Mouse (Mus musculus) liver (tissue): ENCODE data around the gene Vps37c.
A peak's percentile ranks its signal among the peaks of the same experiment; 100 is the strongest.

Experiments used
- DNase-seq: peaks from one replicate; pipeline ENCODE4 v3.0.0-alpha.2; 2020; ENCODE audit warnings: mixed read lengths

Gene Vps37c

DNA sequence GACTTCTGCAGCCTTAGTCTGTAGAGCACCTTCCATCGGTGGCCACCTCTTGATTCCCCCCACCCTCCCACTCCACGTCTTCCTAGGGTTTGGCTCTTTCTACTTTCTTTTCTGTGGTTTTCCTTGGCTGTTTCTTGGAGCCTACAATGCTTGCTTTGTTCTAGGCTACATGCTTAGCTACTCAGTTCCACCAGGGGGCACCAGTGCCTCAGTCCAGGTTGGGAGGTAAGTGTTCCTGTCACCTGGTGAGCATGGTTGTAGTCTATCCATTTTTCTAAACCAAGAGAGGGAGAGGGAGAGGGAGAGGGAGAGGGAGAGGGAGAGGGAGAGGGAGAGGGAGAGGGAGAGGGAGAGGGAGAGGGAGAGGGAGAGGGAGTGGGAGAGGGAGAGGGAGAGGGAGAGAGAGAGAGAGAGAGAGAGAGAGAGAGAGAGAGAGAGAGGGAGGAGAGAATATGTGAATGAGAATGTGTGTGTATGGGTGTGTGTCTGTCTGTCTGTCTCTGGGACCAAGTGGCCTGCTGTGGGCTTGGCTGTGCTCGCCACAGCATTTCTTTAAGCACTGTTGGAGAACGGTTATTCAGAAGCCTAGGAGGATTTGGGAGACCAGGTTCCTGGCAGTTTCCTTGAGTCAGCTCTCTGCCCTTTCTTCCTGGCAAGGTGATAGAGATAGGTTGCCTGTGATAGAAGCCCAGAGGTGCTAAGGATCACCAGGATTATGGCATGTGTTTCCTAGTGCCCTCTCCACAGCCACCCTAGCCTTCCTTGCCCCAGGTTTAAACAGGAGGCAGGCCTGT, 26.3 kb downstream of the Vps37c start:
- DNase-seq, result peak; percentile 72

DNA sequence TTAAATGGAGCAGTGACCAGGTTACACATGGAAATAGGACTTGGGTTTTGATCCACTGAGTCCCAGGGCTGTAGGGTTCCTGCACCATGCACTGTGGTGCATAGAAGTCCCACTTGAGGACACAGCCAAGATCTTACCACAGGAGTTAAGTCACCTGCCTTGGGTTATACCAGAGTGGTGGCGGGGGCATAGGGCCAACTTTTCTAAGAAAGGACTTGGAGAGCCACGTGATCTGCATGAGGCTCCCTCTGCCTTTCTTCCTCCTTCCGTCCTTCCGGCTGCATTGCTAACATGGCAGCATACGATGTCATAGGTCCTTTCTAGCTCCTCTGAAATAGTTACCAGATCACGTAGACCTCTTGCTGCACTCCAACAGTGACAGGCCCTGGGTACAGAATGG, 26.9 kb downstream of the Vps37c start:
- DNase-seq, result no peak

DNA sequence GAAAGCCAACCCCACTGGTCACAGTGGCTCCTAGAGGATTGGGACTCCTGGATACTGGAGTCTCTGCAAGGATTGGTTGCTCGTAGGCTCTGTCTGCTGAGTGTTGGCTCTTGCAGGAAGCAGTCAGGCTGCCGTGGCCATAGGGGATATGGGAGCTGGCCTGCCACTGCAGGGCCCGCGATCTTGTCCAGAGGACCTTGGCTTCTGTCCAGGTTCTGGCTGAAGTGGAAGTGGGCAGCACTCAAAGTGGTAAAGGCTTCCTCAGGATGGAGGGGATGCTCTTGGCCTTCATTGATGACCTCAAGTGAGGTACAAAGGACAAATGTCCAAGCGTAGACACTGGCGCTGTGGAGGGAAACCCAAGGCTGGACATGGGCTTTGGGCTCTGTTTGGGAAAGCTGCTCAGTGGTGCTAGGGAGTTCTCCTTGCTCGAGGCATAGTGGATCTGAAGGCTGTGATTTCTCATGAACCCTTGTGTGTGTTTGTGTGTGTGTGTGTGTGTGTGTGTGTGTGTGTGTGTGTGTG, 29.8 kb downstream of the Vps37c start:
- DNase-seq, result no peak

DNA sequence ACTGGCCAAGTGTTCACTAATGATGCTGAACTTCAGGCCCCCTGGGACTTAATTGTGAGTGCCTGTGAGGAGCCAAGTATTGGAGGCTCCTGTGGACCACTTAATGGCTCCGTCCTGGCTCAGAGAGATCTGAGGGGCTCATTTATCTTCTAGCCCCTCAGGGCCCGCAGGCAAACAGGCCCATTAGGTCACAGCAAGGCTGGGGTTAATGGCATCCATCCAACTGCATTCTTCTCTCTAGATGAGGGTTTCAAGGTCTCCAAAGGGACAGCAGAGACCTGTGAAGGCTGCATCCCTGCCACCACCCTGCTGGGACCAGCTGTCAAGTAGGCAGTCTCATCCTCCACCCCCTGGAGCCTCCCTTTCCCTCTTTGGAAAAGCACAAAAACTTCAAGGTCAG, 31.2 kb downstream of the Vps37c start:
- DNase-seq, result no peak

DNA sequence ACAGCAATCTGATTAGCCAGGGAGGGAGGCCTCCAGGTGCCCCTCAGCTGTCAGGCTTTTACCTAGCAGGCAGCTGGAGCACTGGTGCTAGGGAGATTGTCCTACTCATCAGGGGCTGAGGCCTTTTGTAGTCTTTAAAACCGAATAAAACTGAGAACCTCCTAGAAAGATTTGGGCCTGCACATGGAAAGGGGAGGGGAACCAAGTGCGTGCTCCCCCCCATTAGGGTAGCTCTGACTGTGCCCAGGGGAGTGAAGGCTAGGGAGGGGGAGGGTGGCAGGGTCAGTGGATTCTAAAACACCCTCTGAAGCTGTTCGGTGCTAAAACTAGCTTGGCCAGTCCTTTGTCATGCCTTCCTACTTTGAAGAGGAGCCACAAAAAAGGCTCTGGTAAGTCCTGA, 32.0 kb downstream of the Vps37c start:
- no peak for DNase-seq

DNA sequence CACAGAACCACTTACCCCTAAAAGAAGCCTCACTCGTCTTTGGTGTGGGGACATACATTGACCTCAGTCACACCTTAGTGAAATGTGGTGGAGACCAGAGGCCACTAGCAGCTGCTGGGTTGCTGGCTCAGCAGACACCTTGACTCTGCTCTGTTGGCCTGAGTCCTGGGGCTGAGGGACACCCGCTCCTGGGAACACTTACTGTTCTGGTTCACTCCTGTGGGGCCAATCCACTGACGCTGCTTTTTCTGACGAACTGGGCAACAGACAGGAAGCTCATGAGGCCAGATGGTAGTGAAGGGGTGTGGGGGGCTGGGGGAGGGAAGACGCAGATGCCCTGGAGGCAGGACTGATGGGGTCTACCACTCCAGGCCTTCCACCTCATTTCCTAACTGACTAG, 32.5 kb downstream of the Vps37c start:
- no peak for DNase-seq

DNA sequence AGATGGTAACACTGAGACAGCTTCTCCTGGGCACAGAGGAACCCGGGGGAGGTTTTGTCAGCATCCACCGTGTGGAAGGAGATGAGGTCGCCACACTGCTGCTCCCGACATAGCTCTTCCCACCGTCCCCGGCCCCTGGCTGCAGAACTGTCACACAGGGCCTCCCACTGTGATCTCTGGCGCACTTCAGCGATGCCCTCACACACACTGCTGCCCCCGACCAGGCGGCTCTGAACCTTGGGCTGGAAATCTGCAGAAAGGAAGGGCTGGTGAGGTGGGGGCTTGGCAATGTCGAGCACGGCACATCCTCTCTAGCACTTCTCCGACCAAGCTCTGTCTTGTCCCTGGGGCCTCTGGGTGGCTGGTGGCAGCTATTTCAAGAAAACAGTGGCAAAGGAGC, 34.5 kb downstream of the Vps37c start:
- DNase-seq, result no peak

DNA sequence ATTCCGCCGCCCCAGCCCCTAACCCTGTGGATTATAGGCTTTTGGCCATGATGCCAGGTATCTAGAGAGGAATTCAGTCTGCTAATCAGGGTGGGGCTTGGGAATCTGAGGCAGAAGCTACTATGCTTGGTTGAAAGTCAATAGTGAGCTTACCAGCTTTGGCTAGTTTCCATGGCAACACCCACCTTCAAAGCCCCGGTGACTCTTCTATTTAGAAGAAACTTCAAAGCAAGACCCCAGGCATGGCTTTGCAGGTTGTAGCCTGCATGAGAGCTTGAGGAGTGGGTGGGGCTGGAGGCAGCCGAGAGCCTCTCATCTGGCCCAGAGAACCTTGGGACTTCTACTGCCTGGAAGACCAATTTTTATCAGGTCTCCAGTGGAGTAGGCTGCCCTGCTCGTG, 35.1 kb downstream of the Vps37c start:
- DNase-seq, result no peak

DNA sequence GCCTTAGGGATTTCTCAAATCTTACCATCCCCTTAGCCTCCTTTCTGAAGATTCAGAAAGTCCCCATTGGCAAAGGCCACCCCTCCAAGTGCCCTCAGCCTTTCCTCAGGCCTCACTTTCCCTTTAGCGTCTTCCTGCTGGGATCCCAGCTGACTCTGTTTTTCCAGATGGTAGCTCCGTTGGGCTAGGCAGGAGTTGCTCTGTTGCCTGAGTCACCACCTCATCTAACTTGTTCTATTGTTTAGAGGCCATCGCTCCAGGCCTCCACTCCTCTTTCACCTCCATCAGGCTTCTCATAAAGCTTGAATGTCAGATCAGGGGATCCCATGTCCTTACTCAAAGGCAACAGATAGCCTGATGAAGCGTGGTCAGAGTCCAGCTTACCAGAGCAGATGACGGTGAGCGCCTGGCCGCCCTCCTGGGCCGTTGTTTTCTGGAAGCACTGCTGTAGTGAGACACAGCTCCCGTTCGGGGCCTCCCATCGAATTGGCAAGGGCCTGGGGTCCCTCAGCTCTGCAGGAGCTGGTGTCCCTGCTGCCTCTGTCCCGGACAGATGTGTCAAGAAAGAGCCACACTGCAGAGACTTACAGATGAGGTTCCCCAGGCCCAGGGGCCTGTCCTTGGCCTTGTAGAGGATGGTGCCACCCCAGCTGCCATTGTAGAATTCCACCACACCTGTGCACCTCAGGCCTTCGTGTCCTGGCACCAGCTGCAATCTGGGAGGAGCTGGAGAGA, 36.3 kb downstream of the Vps37c start:
- DNase-seq, result no peak

DNA sequence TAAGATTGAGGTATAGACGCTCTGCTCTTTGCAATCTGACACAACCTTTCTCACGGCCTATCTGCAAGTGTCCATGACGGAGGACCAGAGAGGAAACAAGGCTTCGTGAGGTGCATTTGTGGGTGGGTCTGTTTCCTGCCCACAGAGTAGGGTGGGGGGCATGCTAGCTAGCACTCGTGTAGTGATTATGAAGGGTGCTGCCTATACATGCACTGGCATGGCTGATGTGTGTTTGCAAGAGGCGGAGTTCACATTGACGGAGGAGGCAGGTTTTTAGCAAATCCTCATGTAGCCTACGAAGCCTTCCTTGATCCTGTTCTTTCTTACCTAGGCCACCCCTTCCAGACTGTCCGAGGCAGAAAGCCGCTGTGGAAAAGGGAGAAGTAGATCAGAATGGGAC, 41.4 kb downstream of the Vps37c start:
- no peak for DNase-seq

DNA sequence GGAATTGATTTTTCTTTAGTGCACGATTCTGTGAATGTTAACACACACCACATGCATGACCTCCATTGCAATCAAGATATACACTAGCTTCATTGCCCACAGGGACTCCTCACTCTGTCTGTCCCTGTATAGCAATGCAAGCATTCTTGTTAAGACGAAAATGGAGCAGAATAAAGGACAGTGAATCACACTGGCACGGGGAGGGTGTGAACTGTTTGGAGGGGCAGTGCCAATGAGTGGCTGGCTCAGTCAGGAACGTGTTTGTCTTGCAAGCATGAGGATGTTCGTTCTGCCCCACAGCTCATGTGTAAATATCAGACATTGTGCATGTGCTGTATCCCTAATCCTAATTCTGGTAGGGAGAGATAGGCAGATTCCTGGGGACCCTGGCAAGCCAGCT, 41.9 kb downstream of the Vps37c start:
- DNase-seq, result no peak

DNA sequence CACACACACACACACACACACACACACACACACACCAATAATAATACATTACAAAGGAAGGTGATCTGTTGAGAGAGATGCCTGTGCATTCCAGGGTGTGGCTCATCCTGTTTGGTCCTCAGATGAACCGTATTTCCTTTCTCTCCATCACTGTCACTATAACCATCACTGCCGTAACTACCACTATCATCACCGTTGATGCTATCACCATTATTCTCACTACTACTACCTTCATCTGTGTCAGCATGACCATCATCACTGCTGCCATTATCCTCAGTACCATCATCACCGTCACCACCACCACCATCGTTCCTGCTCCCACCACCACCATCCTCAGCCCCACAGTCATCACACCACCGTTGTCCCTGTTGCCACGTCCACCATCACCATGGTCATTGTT, 43.4 kb downstream of the Vps37c start:
- no peak for DNase-seq

DNA sequence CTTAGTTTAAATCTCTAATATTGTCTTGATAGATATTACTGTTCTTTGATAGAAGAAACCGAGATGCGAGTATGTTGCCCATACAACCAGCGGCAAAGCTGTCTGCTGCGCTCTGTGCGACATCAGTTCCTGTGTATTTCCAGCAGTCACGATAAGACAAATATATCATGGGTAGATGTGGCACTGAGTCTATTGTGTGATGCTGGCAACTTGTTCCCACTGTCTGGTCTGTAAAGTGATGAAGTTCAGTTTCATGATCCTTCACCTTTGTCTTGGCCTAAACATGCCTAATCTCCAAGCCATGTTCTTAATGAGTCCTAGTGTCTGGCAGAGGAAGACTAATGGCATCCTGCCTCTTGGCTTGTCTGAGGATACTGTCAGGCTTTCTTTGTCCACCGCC, 44.2 kb downstream of the Vps37c start:
- no peak for DNase-seq

DNA sequence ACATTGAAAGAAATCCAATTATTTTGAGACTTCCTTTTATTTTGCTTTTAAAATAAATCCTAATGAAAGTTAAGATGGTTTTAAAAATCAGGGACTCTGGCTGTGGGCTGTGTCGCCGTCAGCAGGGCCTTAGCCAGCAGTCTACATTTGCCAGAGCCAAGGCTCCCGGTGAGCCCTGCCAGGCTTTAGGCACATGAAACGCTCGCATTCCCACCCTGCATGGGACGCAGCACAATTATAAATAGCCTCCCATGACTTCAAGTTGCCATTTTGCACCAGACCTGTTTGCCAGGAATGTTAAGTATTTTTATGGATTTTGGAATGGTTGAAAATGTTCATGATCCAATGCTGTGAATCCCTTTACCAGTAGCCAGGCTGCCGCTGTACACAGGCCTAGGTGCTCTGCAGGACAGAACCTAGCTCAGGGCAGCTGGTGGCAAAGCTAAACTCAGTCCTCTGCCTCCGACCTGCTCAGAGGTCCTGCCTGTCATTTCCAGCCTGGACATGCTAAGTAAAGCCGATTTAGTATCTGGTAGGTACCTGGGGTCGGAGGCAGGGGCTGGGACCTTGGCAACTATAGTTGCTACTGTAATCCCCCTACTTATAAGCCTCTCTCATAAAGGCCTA, 45.1 kb downstream of the Vps37c start:
- no peak for DNase-seq

DNA sequence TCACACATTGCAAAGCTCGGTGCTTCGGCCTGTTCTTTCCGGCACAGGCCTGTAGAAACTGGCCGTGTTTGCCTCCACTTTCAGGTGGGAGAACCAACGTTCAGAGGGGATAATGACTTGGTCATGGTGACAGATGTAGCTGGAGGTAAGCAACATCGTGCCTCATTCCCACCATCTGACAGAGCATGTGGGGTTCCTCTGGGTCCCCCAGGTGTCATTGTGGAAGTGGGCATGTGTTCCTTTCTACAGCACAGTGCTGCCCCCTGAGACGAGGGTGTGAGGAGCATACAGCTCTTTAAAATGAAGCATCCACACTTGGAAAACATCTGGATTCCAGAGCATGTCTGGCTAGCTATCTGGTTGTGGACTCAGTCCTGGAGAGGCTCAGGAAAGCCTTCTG, 46.0 kb downstream of the Vps37c start:
- no peak for DNase-seq

DNA sequence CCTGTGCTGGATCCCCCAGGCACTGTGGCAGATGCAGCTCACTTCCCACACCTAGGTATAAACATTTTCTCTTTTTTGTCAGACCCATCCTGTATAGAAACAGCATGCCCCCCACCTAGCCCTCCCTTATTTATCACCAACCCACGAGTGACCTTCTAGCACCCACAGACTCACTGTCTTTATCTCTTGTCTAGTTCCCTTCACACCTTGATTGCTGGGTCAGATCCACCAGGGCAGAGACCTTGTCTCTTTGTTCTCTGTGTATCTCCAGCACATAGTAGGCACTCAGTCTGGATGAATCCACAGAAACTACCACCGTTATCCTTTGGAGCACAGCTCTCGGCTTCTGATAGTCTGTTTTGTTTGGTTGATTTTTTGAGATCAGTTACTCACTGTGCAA, 46.5 kb downstream of the Vps37c start:
- DNase-seq, result no peak

DNA sequence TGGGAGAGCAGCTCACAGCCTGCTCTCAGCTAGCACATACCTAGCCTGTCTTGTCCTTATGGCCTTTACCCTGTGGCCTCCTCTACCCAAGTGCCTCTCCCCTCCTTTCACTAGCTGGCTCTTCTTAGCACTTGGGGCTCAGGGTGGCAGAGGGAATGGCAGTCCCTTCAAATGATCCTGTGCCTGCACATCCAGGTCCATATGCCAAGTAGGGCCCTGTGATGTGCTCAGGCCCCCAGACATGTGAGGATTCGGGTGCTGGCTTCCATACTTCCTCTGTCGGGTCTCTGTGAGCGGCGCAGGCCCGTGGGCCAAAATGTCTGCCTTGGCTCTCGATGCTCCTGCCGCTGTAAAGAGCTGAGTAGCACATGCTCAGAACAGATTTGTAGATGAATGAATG, 47.3 kb downstream of the Vps37c start:
- DNase-seq, result no peak

DNA sequence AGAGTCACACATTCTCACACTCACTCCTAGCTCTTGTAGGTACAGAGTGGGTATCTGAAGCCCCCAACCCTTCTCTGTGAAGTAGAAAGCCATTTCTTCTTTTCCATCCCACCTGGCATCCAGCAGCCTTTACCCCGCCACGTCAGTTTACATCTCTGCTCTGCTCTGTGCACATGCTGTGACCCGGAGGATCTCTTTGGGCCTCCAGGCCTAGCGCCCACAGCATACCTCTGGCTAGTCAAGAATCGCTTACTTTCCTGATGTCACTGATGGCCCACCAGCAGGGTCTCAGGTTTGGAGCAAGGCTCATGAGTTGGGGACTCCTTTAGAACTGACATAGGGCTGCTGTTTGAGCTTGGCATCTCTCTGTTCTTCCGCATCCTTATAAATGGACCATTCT, 49.5 kb downstream of the Vps37c start:
- no peak for DNase-seq

DNA sequence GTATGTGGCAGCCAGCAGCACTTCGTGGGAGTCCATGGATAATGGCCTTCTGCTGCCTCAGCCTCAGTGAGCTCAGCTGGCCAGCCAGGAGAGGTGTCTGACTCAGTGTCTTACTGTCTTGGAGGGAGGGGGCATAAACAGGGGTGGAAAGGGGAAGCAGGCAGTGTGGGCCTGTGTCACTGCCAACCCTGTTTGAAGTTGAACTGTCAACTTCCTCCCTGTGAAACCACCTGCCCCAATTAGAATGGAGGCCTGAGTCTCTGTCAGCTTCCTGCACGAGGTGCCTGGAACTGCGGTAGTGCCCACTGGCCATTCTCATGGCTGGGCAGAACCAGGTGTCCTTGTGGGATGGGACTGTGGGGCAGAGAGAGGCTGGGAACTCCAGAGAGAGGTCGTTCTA, 50.3 kb downstream of the Vps37c start, which contains the start of gene Cd5:
Gene Cd5, minus strand, starts transcription at position 192 of the 400 bp plus-strand sequence.
- DNase-seq, result peak; percentile 13

DNA sequence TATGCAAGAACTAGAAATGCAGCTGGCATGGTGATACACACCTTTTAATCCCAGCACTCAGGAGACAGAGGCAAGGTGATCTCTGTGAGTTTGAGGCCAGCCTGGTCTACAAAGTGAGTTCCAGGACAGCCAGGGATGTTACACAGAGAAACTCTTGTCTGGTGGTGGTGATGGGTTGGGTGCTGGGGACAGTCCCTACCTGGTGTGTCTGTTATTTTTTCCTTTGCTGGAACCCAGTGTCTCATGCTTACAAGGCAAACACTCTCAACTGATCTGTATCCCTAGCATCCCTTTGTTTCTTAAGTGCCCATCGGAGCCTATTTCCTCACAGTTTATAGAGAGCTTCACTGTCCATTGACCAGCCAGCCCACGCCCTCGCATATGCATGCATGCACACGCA, 51.4 kb downstream of the Vps37c start:
- no peak for DNase-seq

DNA sequence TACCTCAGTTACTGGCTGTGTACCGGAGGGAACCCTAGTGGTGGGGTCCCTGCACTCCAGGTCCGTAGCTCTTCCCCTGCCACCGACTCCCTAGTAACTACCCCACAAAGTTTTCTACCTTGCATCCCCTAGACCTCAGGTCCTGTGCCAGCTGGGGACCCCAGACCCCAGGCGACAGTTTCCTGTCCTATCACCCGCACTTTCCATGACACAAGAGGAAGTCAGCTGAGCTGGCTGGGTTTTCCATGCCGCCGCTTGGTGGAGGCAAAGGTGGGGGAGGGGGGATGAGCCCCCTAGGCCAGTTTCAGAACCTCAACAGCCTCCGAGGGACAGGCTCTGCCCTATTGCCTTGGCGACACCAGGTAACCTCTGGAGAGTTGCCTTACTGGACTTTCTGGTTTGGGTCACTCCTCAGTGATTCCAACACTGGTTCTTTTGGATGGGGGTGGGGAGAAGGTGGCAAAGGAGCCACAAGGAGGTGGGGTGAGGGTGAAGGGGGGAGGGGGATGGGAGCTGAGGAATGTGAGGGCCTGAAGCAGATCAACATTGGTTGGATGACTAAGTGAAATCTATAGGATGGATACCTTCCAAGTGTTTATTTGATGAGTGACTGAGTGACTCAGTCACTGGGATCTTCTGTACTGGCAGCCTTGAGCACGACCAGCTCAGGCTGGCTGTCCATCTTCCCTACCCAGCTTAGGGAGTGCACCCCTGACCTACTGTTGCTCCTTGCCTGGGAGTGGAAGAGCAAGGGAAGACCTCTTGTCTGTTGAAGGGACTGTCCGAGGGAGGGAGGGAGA, 52.3 kb downstream of the Vps37c start:
- DNase-seq, result peak; percentile 13

DNA sequence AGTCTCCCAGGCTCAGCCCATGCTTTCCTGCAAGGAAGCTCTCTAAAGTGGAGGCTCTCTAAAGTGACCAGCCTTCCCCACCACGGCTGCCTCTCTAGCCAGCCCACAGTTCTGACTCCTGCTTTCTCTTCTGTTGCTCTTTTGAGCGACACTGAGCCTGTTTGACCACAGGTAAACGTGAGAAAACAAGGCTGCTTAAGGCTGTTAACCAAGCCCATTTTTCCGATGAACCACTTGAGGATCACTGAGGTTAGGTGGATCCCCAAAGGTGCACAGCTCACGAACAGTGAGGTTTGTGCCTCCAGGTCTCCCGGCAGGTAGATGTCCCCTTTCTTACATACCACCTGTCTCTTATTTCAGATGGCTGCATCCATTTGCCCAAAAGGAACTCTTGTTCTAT, 53.6 kb downstream of the Vps37c start:
- no peak for DNase-seq

DNA sequence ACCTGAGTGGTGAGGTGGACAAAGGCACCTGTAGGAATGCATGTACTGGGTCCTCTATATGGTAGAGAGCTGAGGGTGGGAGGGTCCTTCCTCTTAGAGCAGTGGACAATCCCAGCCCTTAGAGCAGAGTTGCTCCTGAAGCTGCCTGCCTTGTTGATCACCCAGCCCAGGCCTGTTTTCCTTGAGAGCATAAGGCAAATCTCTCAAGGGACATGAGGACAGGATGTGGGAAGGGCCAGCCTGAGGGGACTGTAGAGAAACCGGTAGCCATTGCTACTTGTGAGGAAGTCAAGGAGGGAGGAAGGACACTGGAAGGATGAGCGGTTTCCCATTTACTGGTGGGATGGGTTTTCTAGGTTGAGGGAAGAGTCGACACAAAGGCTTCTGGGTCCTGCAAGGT, 54.0 kb downstream of the Vps37c start:
- DNase-seq, result no peak
